Mouse (Mus musculus) intestine, embryonic 14.5 days (tissue): ENCODE results near the gene Hbq1b. TPM values are rescaled to one million over a fixed set of nuclear protein-coding genes. Genes with fewer than 3 reads are reported as not detected.

ENCODE experiments used
- ATAC-seq: fragments of 200-750 bp; cut with Nextera tagmentation; replicated peaks from 2 replicates; pipeline ENCODE4 v1.8.0; 2017; ENCODE audit warnings: low read depth, moderate number of reproducible peaks, moderate TSS enrichment, moderate library complexity; ENCODE audit not compliant: low FRiP score, low TSS enrichment
- DNase-seq: peaks from one replicate; pipeline ENCODE4 v3.0.0-alpha.2; 2018; ENCODE audit warnings: low spot score
- H3K27ac ChIP-seq: fragments of 300-500 bp; sonication (generic); 2 replicates; pipeline ENCODE4 v1.5.1; 2014; ENCODE audit warnings: low read depth, mild to moderate bottlenecking, control low read depth
- H3K27me3 ChIP-seq: fragments of 300-500 bp; sonication (generic); replicated peaks from 2 replicates; pipeline ENCODE4 v1.6.1; 2014; ENCODE audit warnings: low read length, control low read depth; ENCODE audit not compliant: control insufficient read depth, insufficient read depth
- H3K36me3 ChIP-seq: fragments of 300-500 bp; sonication (generic); 2 replicates; pipeline ENCODE4 v1.6.1; 2014; ENCODE audit warnings: low read length, control low read depth; ENCODE audit not compliant: control insufficient read depth, insufficient read depth
- H3K4me1 ChIP-seq: fragments of 300-500 bp; sonication (generic); replicated peaks from 2 replicates; pipeline ENCODE4 v1.6.1; 2014; ENCODE audit warnings: low read length, control low read depth, mixed read lengths; ENCODE audit not compliant: control insufficient read depth, insufficient read depth
- H3K4me2 ChIP-seq: fragments of 300-500 bp; sonication (generic); 2 replicates; pipeline ENCODE4 v1.6.1; 2014; ENCODE audit warnings: low read length
- H3K4me3 ChIP-seq: fragments of 300-500 bp; sonication (generic); 2 replicates; pipeline ENCODE4 v1.5.1; 2014; ENCODE audit warnings: low read depth, low read length, control low read depth, mixed read lengths
- H3K9ac ChIP-seq: fragments of 300-500 bp; sonication (generic); 2 replicates; pipeline ENCODE4 v1.6.1; 2014; ENCODE audit warnings: mild to moderate bottlenecking, low read length
- H3K9me3 ChIP-seq: fragments of 300-500 bp; sonication (generic); 2 replicates; pipeline ENCODE4 v1.6.1; 2016; ENCODE audit warnings: low read length, control low read depth; ENCODE audit not compliant: control insufficient read depth
- WGBS: fragments of 180-500 bp; shearing (Covaris S2); extraction: QIAGEN DNeasy Blood & Tissue Kit; methylation state at CpG from one replicate; pipeline ENCODE4 v1.1.7; 2014; 5-methylcytosine and 5-hydroxymethylcytosine counted together
- polyA plus RNA-seq: library from polyadenylated mRNA; unstranded; fragments of >200 nt; fragmentation: Nextera tagmentation; extraction: Ambion mirVana; gene quantifications from 2 replicates; pipeline ENCODE4 v1.2.1, GENCODE M21; 2014

Gene Hbq1b
- polyA plus RNA-seq, 1 experiment from 2014 or later: 0.45 TPM

DNA sequence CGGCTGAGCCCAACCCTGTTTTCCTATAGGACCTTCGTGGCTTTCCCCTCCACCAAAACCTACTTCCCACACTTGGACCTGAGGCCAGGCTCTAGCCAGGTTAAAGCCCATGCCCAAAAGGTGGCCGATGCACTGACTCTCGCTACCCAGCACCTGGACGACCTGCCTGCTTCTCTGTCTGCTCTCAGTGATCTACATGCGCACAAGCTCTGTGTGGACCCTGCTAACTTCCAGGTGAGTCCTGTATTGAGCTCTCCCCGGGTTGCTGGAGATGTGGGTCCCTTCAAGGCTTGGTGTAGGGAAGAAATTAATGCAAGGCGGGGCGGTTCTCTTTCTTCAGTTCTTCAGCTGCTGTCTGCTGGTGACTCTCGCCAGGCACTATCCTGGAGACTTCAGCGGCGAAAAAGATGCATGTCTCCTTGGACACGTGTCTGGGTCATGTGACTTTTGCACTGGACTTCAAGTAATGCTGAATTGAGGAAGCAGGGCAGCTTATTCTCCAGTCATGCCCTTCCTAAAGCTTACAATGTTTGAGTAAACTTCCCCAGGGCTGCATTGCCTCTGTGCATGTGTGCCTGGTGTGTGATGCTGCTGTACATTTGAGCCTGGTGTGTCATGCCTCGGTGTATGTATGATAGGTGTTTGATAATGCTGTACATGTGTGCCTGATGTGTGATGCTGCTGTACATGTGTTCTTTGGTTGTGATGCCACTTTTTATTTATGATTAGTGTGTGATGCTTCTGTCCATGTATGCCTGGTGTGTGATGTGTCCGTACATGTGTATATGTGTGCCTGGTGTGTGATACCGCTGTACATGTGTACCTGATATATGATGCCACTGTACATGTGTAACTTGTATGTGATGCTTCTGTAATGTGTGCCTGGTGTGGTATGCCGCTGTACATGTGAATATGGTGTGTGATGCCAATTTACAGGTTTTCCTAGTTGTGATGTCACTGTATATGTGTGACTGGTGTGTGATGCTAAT, 13.8 kb downstream of the Hbq1b start:
- Histone ChIP-seq H3K4me1 (no peaks in the 10 kb centered on the region), H3K4me2 (peak overlapping the region; percentile 41), H3K27me3 (peaks cover 7% of the 10 kb centered on the region; the same call in 1 of the 2 replicates), H3K9me3 (no peaks in the 10 kb centered on the region), H3K27ac (no peak overlapping the region), H3K36me3 (no peaks in the 10 kb centered on the region), H3K9ac (no peak overlapping the region), H3K4me3 (no peak overlapping the region)
- WGBS: 47% methylated on average over 14 of the region's 17 CpGs
- peak; percentile 57 for DNase-seq
- no peak for ATAC-seq

- no peaks in the 10 kb centered on the region for H3K9me3 ChIP-seq
- 70% methylated on average over 1 of the region's 1 CpGs for WGBS
- peaks cover 7% of the 10 kb centered on the region; the same call in 1 of the 2 replicates for H3K27me3 ChIP-seq
- ATAC-seq (no peak), DNase-seq (no peak)
- H3K27ac ChIP-seq: no peak overlapping the region
- no peak overlapping the region for H3K4me2 ChIP-seq
- H3K4me3 ChIP-seq: no peak overlapping the region
- H3K4me1 ChIP-seq: no peaks in the 10 kb centered on the region
- H3K36me3 ChIP-seq: no peaks in the 10 kb centered on the region
- no peak overlapping the region for H3K9ac ChIP-seq
Measured at GRCm38 (mm10) chr11:32301506-32301905, 14.7 kb downstream of the Hbq1b start.

- whole genome bisulfite sequencing: 48% methylated on average over 2 of the region's 2 CpGs
- DNase-seq: no peak
Measured at GRCm38 (mm10) chr11:32302824-32303419, 16.2 kb downstream of the Hbq1b start.

GRCm38 (mm10) chr11:32303455-32303854, 16.7 kb downstream of the Hbq1b start:
- ATAC-seq: no peak
- Histone ChIP-seq H3K27me3 (peaks cover 7% of the 10 kb centered on the region; the same call in 1 of the 2 replicates), H3K27ac (no peak overlapping the region), H3K36me3 (no peaks in the 10 kb centered on the region), H3K9me3 (no peaks in the 10 kb centered on the region), H3K9ac (no peak overlapping the region), H3K4me3 (no peak overlapping the region), H3K4me2 (no peak overlapping the region), H3K4me1 (no peaks in the 10 kb centered on the region)
- 80% methylated on average over 1 of the region's 1 CpGs for WGBS
- DNase-seq: no peak

More at GRCm38 (mm10) chr11:32302824-32303419, 16.2 kb downstream of the Hbq1b start:
- Histone ChIP-seq H3K36me3 (no peaks in the 10 kb centered on the region), H3K27ac (no peak overlapping the region), H3K4me1 (no peaks in the 10 kb centered on the region), H3K4me3 (no peak overlapping the region), H3K27me3 (peaks cover 7% of the 10 kb centered on the region; the same call in 1 of the 2 replicates), H3K4me2 (no peak overlapping the region), H3K9me3 (no peaks in the 10 kb centered on the region), H3K9ac (no peak overlapping the region)
- ATAC-seq: no peak

DNA sequence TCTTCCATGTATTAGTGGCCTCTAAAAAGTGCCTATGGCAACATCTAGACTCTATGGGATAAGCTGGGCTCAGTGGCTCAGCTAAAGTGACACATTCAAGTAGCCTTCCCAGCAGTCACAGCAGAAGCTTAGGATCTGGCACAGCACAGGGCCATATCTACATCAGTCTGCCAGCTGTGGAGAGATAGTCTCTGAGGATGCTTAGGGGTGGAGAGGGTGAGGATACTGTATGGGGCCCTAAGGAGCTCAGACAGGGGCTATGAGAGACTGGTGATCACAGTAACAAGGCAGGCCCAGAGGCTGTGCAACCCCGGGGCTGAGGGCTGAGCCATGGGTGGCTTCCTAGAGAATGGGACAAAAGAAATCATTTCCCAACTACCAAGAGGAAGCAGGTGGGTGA, 20.2 kb downstream of the Hbq1b start:
- H3K9ac ChIP-seq: no peak overlapping the region
- H3K4me1 ChIP-seq: no peaks in the 10 kb centered on the region
- no peaks in the 10 kb centered on the region for H3K9me3 ChIP-seq
- WGBS: 73% methylated on average over 1 of the region's 1 CpGs
- H3K4me3 ChIP-seq: no peak overlapping the region
- no peak for ATAC-seq
- no peak overlapping the region for H3K4me2 ChIP-seq
- no peak for DNase-seq
- no peaks in the 10 kb centered on the region for H3K36me3 ChIP-seq
- no peaks in the 10 kb centered on the region for H3K27me3 ChIP-seq
- no peak overlapping the region for H3K27ac ChIP-seq

- WGBS: 72% methylated on average over 4 of the region's 4 CpGs
- ATAC-seq: no peak
- Histone ChIP-seq H3K4me2 (no peak overlapping the region), H3K4me3 (no peak overlapping the region), H3K9ac (no peak overlapping the region), H3K27me3 (no peaks in the 10 kb centered on the region), H3K27ac (no peak overlapping the region), H3K36me3 (no peaks in the 10 kb centered on the region), H3K4me1 (no peaks in the 10 kb centered on the region), H3K9me3 (no peaks in the 10 kb centered on the region)
- DNase-seq: no peak
Measured at GRCm38 (mm10) chr11:32309446-32309845, 22.7 kb downstream of the Hbq1b start.

- ATAC-seq: no peak
- Histone ChIP-seq H3K4me3 (no peak overlapping the region), H3K9ac (no peak overlapping the region), H3K9me3 (no peaks in the 10 kb centered on the region), H3K4me1 (no peaks in the 10 kb centered on the region), H3K4me2 (no peak overlapping the region), H3K27me3 (no peaks in the 10 kb centered on the region), H3K36me3 (no peaks in the 10 kb centered on the region), H3K27ac (no peak overlapping the region)
- no peak for DNase-seq
- 72% methylated on average over 3 of the region's 3 CpGs for whole genome bisulfite sequencing
Measured at GRCm38 (mm10) chr11:32309928-32310327, 23.2 kb downstream of the Hbq1b start.

GRCm38 (mm10) chr11:32316009-32316408, 29.2 kb downstream of the Hbq1b start:
- H3K9me3 ChIP-seq: no peaks in the 10 kb centered on the region
- DNase-seq: no peak
- H3K36me3 ChIP-seq: no peaks in the 10 kb centered on the region
- H3K4me3 ChIP-seq: no peak overlapping the region
- H3K4me2 ChIP-seq: no peak overlapping the region
- no peak overlapping the region for H3K9ac ChIP-seq
- ATAC-seq: no peak
- no peaks in the 10 kb centered on the region for H3K27me3 ChIP-seq
- no peaks in the 10 kb centered on the region for H3K4me1 ChIP-seq
- H3K27ac ChIP-seq: no peak overlapping the region
- 81% methylated on average over 3 of the region's 3 CpGs for WGBS
